Mouse (Mus musculus): ENCODE measurements around the gene Rbm20.
"Not testable (repeated sequence)": the region's sequence is repeated elsewhere in the genome, so short reads cannot be mapped to it uniquely, and the experiment has no call there.

Gene Rbm20

GRCm38 (mm10) chr19:53903507-53904321 is 226.6 kb downstream of the Rbm20 start:
- DNase-seq (ENCODE audit: low spot score): peak; percentile 78

GRCm38 (mm10) chr19:53904833-53905480 is 227.9 kb downstream of the Rbm20 start:
- no peak for DNase-seq (ENCODE audit: low spot score)

GRCm38 (mm10) chr19:53906033-53906702 is 229.1 kb downstream of the Rbm20 start:
- DNase-seq (ENCODE audit: low spot score): no peak

GRCm38 (mm10) chr19:53906703-53907070 is 229.6 kb downstream of the Rbm20 start:
- not testable (repeated sequence) for DNase-seq (ENCODE audit: low spot score)

GRCm38 (mm10) chr19:53914950-53915349 is 237.8 kb downstream of the Rbm20 start:
- DNase-seq (ENCODE audit: low spot score): no peak
